Mouse (Mus musculus): ENCODE results near the gene Gm36210. TPM values are rescaled to one million over a fixed set of nuclear protein-coding genes. Genes with fewer than 3 reads are reported as not detected.

The Gm36210 gene
- total RNA-seq, 1 experiment from 2014 or later, result not detected

GRCm38 (mm10) chr7:4851315-4851688 is 55.0 kb downstream of the Gm36210 start:
- no peak for ATAC-seq (replicated peaks; ENCODE audit: low read depth, poor library complexity, severe bottlenecking)

DNA sequence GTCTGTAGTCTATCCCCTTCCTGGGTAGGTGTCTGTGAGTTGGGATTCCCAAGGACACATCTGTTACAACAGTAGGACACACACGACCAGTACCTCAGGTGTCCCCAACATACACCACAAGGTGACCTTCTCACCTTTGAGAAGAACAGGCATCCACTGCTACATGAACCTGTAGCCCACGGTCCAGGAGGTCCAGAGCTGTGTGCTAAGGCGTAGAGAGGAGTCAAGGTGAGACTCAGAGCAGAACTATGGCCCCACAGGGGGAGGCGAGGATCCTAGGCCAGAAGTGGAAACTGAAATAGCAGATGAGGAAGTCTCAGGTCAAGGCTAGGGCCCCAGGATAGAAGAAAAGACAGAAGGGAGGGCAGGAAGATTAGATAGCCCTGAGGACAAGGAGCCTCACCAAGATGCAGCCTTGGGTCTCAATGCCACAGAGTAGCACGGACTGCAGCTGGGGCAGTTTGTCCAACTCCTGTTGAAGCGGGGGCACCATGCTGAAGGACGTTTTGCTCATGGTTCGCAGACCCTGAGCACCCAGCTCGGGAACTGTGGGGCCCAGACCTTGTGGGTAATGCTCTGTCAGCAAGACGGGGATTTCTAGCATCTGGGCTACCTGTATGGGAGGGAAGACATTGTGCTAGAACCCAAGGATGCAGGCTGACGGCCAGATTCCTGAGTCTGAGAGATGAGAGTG is 55.5 kb downstream of the Gm36210 start:
- ATAC-seq (replicated peaks; ENCODE audit: low read depth, poor library complexity, severe bottlenecking), result no peak

DNA sequence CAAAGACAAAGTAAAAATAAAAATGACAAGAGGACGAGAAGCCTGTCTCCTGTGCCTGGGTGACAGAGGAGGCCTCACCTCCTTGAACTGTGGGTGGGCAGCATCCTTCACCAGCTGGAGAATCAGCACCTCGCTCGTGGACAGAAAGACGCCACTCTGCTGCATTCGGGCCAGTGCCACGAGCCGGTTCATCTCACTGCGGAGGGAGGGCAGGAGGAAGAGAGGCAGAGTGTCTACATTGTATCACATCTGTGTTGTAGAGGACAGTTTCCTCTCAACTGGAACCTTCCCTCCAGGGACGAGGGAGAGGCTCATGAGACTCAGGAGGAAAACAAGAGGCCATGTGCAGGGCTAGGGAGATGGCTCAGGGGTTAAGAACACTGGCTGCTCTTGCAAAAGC is 56.9 kb downstream of the Gm36210 start:
- ATAC-seq (replicated peaks; ENCODE audit: low read depth, poor library complexity, severe bottlenecking), result no peak

Other genes with a start within 250 kb of the Gm36210 start
- gene Ppp6r1, start 247.5 kb downstream of the Gm36210 start, total RNA-seq (2017), result 142 and 149 TPM in 2 replicates
- 28.6 and 43.6 TPM in 2 replicates for gene Hspbp1, start 221.4 kb downstream of the Gm36210 start, total RNA-seq (2017)
- not detected in 2 replicates for gene Brsk1, start 215.9 kb downstream of the Gm36210 start, total RNA-seq (2017)
- 6.6 and 8.3 TPM in 2 replicates for gene Tmem150b, start 181.3 kb downstream of the Gm36210 start, total RNA-seq (2017)
- 33.0 and 37.9 TPM in 2 replicates for gene Kmt5c, start 166.4 kb downstream of the Gm36210 start, total RNA-seq (2017)
- 63.5 and 74.7 TPM in 2 replicates for gene Cox6b2, start 153.4 kb downstream of the Gm36210 start, total RNA-seq (2017)
- not detected in 2 replicates for gene Fam71e2, start 135.2 kb downstream of the Gm36210 start, total RNA-seq (2017)
- gene Il11, start 123.7 kb downstream of the Gm36210 start, total RNA-seq (2017), result 0.59 TPM in 1 of 2 replicates, not detected in the other
- gene Tmem190, start 123.6 kb downstream of the Gm36210 start, total RNA-seq (2017), result not detected in 2 replicates
- gene Tmem238, start 116.9 kb downstream of the Gm36210 start, total RNA-seq (2017), result 7.0 and 8.4 TPM in 2 replicates
- gene Rpl28, start 113.6 kb downstream of the Gm36210 start, total RNA-seq (2017), result 690 and 777 TPM in 2 replicates
- 190 and 203 TPM in 2 replicates for gene Ube2s, start 93.9 kb downstream of the Gm36210 start, total RNA-seq (2017)
- gene Shisa7, start 61.8 kb downstream of the Gm36210 start, total RNA-seq (2017), result 0.05 TPM in 2 replicates
- 8.0 and 70.9 TPM in 2 replicates for gene Isoc2b, start 36.3 kb downstream of the Gm36210 start, total RNA-seq (2017)
- 3.8 and 6.5 TPM in 2 replicates for gene Isoc2a, start 29.4 kb downstream of the Gm36210 start, total RNA-seq (2017)
- 2.4 and 3.2 TPM in 2 replicates for gene Zfp628, start 8.7 kb upstream of the Gm36210 start, total RNA-seq (2017)
- 0.32 TPM in 1 of 2 replicates, not detected in the other for gene Nat14, start 15.5 kb upstream of the Gm36210 start, total RNA-seq (2017)
- not detected in 2 replicates for gene Ssc5d, start 19.3 kb upstream of the Gm36210 start, total RNA-seq (2017)
- not detected in 2 replicates for gene Sbk2, start 57.9 kb upstream of the Gm36210 start, total RNA-seq (2017)
- 0.19 TPM in 1 of 2 replicates, not detected in the other for gene Sbk3, start 64.7 kb upstream of the Gm36210 start, total RNA-seq (2017)
- 4.1 and 8.3 TPM in 2 replicates for gene Zfp579, start 89.6 kb upstream of the Gm36210 start, total RNA-seq (2017)
- 2.2 and 7.4 TPM in 2 replicates for gene Zfp524, start 107.9 kb upstream of the Gm36210 start, total RNA-seq (2017)
- gene Fiz1, start 108.2 kb upstream of the Gm36210 start, total RNA-seq (2017), result 20.0 and 21.1 TPM in 2 replicates
- gene Gm44973, start 109.0 kb upstream of the Gm36210 start, total RNA-seq (2017), result not detected in 2 replicates
- 9.5 and 14.3 TPM in 2 replicates for gene Zfp865, start 113.9 kb upstream of the Gm36210 start, total RNA-seq (2017)
- 0.14 and 1.1 TPM in 2 replicates for gene Ccdc106, start 114.0 kb upstream of the Gm36210 start, total RNA-seq (2017)
- gene 4632433K11Rik, start 127.6 kb upstream of the Gm36210 start, total RNA-seq (2017), result 2.5 TPM in 1 of 2 replicates, not detected in the other
- gene Zfp784, start 131.9 kb upstream of the Gm36210 start, total RNA-seq (2017), result 2.7 and 2.9 TPM in 2 replicates
- 1.8 and 3.6 TPM in 2 replicates for gene Zfp580, start 145.0 kb upstream of the Gm36210 start, total RNA-seq (2017)
- 220 and 260 TPM in 2 replicates for gene U2af2, start 155.6 kb upstream of the Gm36210 start, total RNA-seq (2017)
- 42.9 and 53.0 TPM in 2 replicates for gene Epn1, start 173.7 kb upstream of the Gm36210 start, total RNA-seq (2017)
- gene Rfpl4, start 210.4 kb upstream of the Gm36210 start, total RNA-seq (2017), result not detected in 2 replicates
- gene Rasl2-9, start 219.4 kb upstream of the Gm36210 start, total RNA-seq (2017), result not detected in 2 replicates
- gene Vmn1r55, start 243.2 kb upstream of the Gm36210 start, total RNA-seq (2017), result not detected in 2 replicates